Mouse (Mus musculus): ENCODE results near the gene Coq2. TPM values are rescaled to one million over a fixed set of nuclear protein-coding genes. Genes with fewer than 3 reads are reported as not detected.

Coq2 gene
- total RNA-seq, 2 experiments from 2014 or later = 54.4 to 65.5 TPM

GRCm38 (mm10) chr5:100624743-100625360, 50.1 kb downstream of the Coq2 start:
- DNase-seq = no peak
- intact Hi-C loops (cut with DNase I) = no loop called here

GRCm38 (mm10) chr5:100622509-100623163, 52.3 kb downstream of the Coq2 start:
- intact Hi-C loops (cut with DNase I) = no loop called here
- no peak for DNase-seq

- intact Hi-C loops (cut with DNase I) = no loop called here
- no peak for DNase-seq
Observed at GRCm38 (mm10) chr5:100621876-100622508, 52.9 kb downstream of the Coq2 start.

- intact Hi-C loops (cut with DNase I) = no loop called here
Observed at GRCm38 (mm10) chr5:100620952-100621351, 54.0 kb downstream of the Coq2 start.

GRCm38 (mm10) chr5:100619586-100620275, 55.2 kb downstream of the Coq2 start:
- intact Hi-C loops (cut with DNase I) = no loop called here
- DNase-seq = no peak

More at GRCm38 (mm10) chr5:100620952-100621351, 54.0 kb downstream of the Coq2 start:
- DNase-seq = no peak

- intact Hi-C loops (cut with DNase I) = no loop called here
Observed at GRCm38 (mm10) chr5:100613896-100614768, 60.8 kb downstream of the Coq2 start.

GRCm38 (mm10) chr5:100607868-100608267, 67.1 kb downstream of the Coq2 start:
- intact Hi-C loops (cut with DNase I) = no loop called here
- DNase-seq = no peak

More at GRCm38 (mm10) chr5:100613896-100614768, 60.8 kb downstream of the Coq2 start:
- DNase-seq = no peak

- peak in 1 of 2 experiments; percentile 15 for DNase-seq
- intact Hi-C loops (cut with DNase I) = no loop called here
Observed at GRCm38 (mm10) chr5:100607090-100607762, 67.7 kb downstream of the Coq2 start.

- intact Hi-C loops (cut with DNase I) = no loop called here
- DNase-seq = peak; percentile 69 to 76
Observed at GRCm38 (mm10) chr5:100605828-100606229, 69.1 kb downstream of the Coq2 start.

Other genes starting within 250 kb of the Coq2 start
- 1 to 10 TPM; 4.4 to 4.7 TPM for gene Lin54, start 174.5 kb downstream of the Coq2 start, total RNA-seq (2021)
- 100 to 1,000 TPM in 1 of 2 experiments, 10 to 100 TPM in 1; 87.1 to 102 TPM for gene Cops4, start 156.8 kb downstream of the Coq2 start, total RNA-seq (2021)
- not detected for gene Plac8, start 102.9 kb downstream of the Coq2 start, total RNA-seq (2021)
- under 1 TPM; 0.31 to 0.32 TPM for gene Hpse, start 44.6 kb upstream of the Coq2 start, total RNA-seq (2021)
- gene Helq, start 123.5 kb upstream of the Coq2 start, total RNA-seq (2021) = 1 to 10 TPM; 6.2 to 8.9 TPM
- gene Mrps18c, start 123.5 kb upstream of the Coq2 start, total RNA-seq (2021) = 10 to 100 TPM; 63.1 to 64.4 TPM
- 1 to 10 TPM; 3.0 to 4.3 TPM for gene Abraxas1, start 145.8 kb upstream of the Coq2 start, total RNA-seq (2021)
- gene Gpat3, start 170.6 kb upstream of the Coq2 start, total RNA-seq (2021) = 1 to 10 TPM; 6.0 to 7.6 TPM